Mouse (Mus musculus): ENCODE data around the gene Atp8a2. TPM values are rescaled to one million over a fixed set of nuclear protein-coding genes. Genes with fewer than 3 reads are reported as not detected.

Gene Atp8a2
- total RNA-seq (2021): 1 to 10 TPM; 4.0 to 5.8 TPM

- intact Hi-C loops (cut with DNase I): no loop called here
- no peak for DNase-seq
These were observed at the start of gene Atp8a2 for GRCm38 (mm10) chr14:60196884-60197283. TSS of gene Atp8a2 (minus strand) at chr14:60197179.

- no peak for DNase-seq
- intact Hi-C loops (cut with DNase I): no loop called here
These were observed 41.6 kb upstream of the Atp8a2 start for GRCm38 (mm10) chr14:60238551-60238950.

GRCm38 (mm10) chr14:60219886-60220285 lies 22.9 kb upstream of the Atp8a2 start:
- intact Hi-C loops (cut with DNase I): no loop called here
- no peak for DNase-seq

- intact Hi-C loops (cut with DNase I): no loop called here
- DNase-seq: no peak
These were observed 20.6 kb upstream of the Atp8a2 start for GRCm38 (mm10) chr14:60217616-60218015.

- intact Hi-C loops (cut with DNase I): no loop called here
- no peak for DNase-seq
These were observed 19.1 kb upstream of the Atp8a2 start for GRCm38 (mm10) chr14:60216125-60216524.

- intact Hi-C loops (cut with DNase I): no loop called here
- no peak for DNase-seq
These were observed 18.0 kb upstream of the Atp8a2 start for GRCm38 (mm10) chr14:60215000-60215399.

- no peak for DNase-seq
- intact Hi-C loops (cut with DNase I): no loop called here
These were observed 17.1 kb upstream of the Atp8a2 start for GRCm38 (mm10) chr14:60214040-60214439.

- intact Hi-C loops (cut with DNase I): no loop called here
- DNase-seq: no peak
These were observed 12.2 kb upstream of the Atp8a2 start for GRCm38 (mm10) chr14:60209166-60209565.

- no peak for DNase-seq
- intact Hi-C loops (cut with DNase I): no loop called here
These were observed 8.0 kb upstream of the Atp8a2 start for GRCm38 (mm10) chr14:60204993-60205392.

GRCm38 (mm10) chr14:60195999-60196398 lies 980 bp downstream of the Atp8a2 start:
- DNase-seq: no peak

GRCm38 (mm10) chr14:60194606-60195005 lies 2.4 kb downstream of the Atp8a2 start:
- intact Hi-C loops (cut with DNase I): no loop called here
- DNase-seq: no peak

More at GRCm38 (mm10) chr14:60195999-60196398, 980 bp downstream of the Atp8a2 start:
- intact Hi-C loops (cut with DNase I): no loop called here

- intact Hi-C loops (cut with DNase I): no loop called here
- DNase-seq: peak; percentile 22 to 32
These were observed 7.2 kb downstream of the Atp8a2 start for GRCm38 (mm10) chr14:60189771-60190170.

GRCm38 (mm10) chr14:60188201-60188825 lies 8.7 kb downstream of the Atp8a2 start:
- no peak for DNase-seq
- intact Hi-C loops (cut with DNase I): no loop called here

- DNase-seq: no peak
- intact Hi-C loops (cut with DNase I): no loop called here
These were observed 15.7 kb downstream of the Atp8a2 start for GRCm38 (mm10) chr14:60181306-60181705.

GRCm38 (mm10) chr14:60178571-60178955 lies 18.4 kb downstream of the Atp8a2 start:
- intact Hi-C loops (cut with DNase I): loop anchor here (10.0 kb wide), 1 partner anchor 574 kb away; no protein-coding TSS in a partner anchor
- DNase-seq: no peak

GRCm38 (mm10) chr14:60177614-60178570 lies 19.1 kb downstream of the Atp8a2 start:
- intact Hi-C loops (cut with DNase I): loop anchor here (10.0 kb wide), 1 partner anchor 573 kb away; no protein-coding TSS in a partner anchor
- DNase-seq: no peak

- DNase-seq: peak; percentile 63
- intact Hi-C loops (cut with DNase I): loop anchor here (10.0 kb wide), 1 partner anchor 572 kb away; no protein-coding TSS in a partner anchor
These were observed 19.9 kb downstream of the Atp8a2 start for GRCm38 (mm10) chr14:60176891-60177613.

- no peak for DNase-seq
- intact Hi-C loops (cut with DNase I): loop anchor here (10.0 kb wide), 1 partner anchor 572 kb away; no protein-coding TSS in a partner anchor
These were observed 20.5 kb downstream of the Atp8a2 start for GRCm38 (mm10) chr14:60176469-60176890.

- DNase-seq: peak in 1 of 2 experiments; percentile 44
- intact Hi-C loops (cut with DNase I): loop anchor here (10.0 kb wide), 1 partner anchor 568 kb away; no protein-coding TSS in a partner anchor
These were observed 24.5 kb downstream of the Atp8a2 start for GRCm38 (mm10) chr14:60172286-60173055.
